Mouse (Mus musculus) kidney, adult 2 months (tissue): Measurements from ENCODE around the gene Nlrc5.
A peak's percentile ranks its signal among the peaks of the same experiment; 100 is the strongest.

Source experiments
- CTCF ChIP-seq: fragments of 200-500 bp; conservative IDR thresholded peaks from 2 replicates; pipeline ENCODE4 v1.5.1; 2011; ENCODE audit warnings: low read depth, mild to moderate bottlenecking, control low read depth, low read length, moderate library complexity, mixed read lengths; ENCODE audit not compliant: insufficient read depth, insufficient read length
- POLR2A ChIP-seq: fragments of 200-500 bp; IDR thresholded peaks from one replicate; pipeline ENCODE4 v1.6.1; 2011; ENCODE audit warnings: low read depth, low read length, control low read depth

DNA sequence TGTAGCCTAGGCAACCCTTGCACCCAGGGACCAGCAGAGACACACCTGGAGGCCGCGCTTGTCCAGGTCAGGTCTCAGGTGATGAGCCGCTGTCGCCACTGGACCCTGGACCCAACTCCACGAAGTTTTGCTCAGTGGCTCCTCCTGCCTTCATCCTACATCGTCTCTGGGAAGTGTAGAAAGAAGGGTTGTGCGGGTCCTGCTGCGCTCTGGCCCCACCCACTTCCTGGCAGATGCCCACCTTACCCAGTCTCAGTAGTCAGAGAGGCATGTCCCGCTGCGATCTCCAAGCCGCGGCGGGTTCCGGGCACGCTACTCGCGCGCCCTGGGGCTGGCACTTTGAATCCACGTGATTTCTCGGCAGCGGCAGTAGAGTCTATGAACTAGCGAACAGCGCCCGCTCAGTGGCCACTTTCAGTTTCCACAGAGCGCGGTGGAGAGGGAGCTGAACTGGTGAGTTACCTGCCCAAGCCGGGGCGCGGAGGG lies at the start of gene Nlrc5:
- TF ChIP-seq CTCF (0 out of 2 replicates have a peak, but pooled peaks have one; percentile 17), POLR2A (no peak)
